Mouse (Mus musculus) lung, postnatal 14 days (tissue): Measurements from ENCODE around the gene Rap1gds1.

ENCODE experiments used
- DNase-seq: peaks from one replicate; pipeline ENCODE4 v3.0.0; 2021

Gene Rap1gds1

DNA sequence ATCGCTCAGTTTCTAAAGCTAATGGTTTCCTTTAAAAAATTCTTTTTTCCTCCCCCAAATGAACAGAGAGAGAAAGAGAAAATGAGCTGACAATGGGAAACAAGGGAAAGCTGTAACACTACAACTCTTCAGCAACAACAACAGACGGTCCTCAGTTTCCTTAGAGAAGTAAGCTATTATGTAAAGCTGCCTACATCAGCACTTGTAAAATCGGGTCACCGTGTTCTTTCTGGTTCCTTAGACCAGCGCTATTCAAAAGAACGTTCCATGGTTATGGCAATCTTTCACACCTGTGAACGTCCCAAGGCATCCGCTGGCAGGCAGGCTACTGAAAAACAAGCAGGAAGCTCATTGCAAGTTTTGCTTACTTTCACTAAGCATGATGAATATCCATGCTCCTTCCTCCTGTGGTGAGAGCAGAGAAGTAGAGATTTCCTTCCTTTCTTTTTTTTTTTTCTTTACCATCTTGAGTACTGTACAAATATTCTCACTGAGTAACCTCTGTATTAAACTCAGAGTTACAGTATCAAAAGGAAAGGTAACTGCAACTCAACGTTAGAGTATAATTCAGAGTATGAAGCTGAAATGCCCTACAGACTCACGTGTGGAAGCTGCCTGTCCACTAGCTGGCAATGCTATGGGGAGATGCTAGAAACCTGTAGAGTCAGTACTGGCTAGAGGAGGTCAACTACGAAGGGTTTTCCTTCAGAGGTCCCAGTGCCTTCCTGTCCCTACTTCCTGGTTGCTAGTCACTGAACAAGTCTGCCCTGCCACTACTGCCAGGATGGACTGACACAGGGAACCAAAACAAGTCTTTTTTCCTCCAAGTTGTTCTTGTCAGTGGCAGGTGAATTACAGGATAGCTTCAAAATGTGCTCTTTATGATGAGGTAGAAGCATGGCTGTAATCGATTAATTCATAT is 26.0 kb downstream of the Rap1gds1 start:
- no peak for DNase-seq

- DNase-seq: no peak
Measured at GRCm38 (mm10) chr3:139042433-139042854, 32.6 kb downstream of the Rap1gds1 start.

DNA sequence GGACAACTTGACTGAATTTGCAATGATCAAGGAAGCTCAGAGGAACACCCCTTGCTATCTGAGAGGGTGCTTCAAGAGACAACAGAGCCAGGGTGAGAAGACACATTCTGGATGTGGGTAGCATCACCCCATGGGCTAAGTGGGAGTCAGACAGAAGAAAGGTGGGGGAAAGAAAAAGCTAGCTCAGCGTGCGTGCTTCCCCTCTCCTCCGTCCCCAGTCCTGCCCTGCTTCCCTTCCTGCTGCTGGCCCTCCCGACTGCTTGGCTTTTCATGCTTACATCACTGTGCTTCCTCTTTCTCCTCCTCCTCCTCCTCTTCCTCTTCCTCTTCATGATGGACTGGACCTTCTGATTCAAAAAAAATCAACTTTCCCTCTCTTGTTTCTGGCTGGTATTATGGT is 33.1 kb downstream of the Rap1gds1 start:
- no peak for DNase-seq

DNA sequence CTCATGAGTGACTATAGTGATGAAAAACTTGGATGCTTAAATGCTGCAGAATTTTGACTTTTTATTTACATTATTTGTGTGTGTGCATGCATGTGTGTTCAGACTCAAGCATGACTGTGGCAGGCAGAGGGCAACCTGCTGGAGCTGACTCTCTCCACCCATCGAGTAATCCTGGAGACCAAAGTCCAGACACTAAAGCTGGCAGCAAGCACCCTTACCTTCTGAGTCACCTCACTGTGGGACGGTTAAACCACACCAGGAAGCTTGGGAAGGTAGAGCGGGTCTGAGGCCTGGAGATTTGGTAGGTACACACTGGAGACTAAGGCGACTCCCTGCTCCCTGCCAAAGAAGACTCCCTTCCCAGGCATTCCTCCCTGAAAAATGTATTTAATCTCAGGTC is 38.0 kb downstream of the Rap1gds1 start:
- no peak for DNase-seq

GRCm38 (mm10) chr3:139033179-139033578 is 41.8 kb downstream of the Rap1gds1 start:
- DNase-seq: no peak

DNA sequence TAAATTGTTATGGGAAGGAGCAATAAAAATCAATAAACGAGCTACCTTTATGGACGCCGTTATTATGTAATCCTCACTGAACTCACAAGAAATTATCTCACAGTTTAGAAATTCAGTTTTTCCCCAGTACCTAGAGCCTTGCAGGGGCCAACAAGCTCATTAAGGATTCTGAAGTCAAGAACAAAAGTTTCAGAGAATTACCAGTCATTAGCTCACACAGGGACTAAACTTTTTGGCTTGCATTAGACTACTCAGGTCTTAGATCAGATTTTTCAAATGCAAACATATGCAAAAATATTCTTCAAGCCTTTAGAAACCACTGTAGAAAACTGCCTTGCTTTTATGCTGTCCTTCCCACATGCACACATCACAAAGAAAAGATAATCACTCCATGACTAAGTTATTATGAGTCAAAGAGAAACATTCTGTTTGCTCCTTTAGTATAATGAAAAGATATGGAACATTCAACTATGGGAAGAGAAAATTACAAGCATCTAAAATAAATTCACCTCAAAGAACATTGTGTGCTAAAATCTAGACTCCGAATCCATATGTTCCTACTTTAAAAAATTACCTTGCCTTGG is 44.3 kb downstream of the Rap1gds1 start:
- no peak for DNase-seq

DNA sequence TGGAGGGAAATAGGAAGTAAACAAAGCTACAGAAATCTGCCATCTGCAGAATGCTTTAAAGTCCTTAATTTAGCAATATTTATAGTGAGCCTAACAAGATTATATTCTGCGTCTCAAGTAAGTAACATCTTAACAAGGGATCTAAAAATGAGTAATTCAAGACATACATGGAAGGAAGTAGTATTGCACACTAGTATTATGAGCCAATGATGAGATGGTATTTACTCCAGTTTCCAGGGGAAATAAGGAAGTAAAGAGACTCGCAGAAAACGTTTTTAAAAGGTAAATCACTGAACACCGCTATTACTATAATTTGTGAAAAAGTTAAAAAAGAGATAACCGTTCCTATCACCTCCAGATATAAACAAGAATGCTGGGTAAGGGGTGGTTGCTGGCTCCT is 49.9 kb downstream of the Rap1gds1 start:
- DNase-seq: no peak

DNA sequence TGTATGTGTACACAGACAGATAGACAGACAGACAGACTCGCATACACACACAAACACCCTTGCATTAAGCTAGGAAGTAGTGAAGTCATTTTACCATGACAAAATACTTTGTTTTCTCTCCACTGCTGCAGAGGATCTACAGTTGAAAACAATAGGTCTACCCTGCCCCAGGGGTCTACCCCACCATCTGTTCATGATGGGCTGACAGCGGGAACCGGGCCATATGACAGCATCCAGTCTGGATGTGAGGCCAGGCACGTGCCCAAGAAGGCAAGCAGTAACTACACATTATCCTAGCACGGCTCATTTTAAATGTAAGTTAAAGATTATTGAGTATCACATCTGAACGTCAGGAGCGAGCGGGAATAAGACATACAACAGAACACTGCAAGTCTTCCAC is 51.4 kb downstream of the Rap1gds1 start:
- no peak for DNase-seq

DNA sequence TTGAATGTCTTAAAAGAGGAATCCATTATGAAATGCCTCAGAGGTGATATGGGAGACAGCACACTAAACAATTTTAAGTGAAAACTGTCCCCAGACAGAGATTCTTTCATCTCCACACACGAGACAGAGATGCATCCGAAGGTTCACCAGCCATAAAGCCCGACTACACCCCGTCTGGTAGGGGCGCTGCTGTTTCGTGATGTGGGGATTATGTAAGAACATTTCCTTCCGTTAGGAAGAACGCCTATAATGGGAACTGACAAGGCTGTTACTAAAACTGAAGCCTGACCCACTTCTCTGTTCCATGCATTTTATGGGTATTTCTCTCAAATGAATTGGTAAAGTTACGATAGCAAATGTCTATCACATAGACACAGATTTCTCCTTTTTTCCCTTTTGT is 62.6 kb downstream of the Rap1gds1 start:
- no peak for DNase-seq

DNA sequence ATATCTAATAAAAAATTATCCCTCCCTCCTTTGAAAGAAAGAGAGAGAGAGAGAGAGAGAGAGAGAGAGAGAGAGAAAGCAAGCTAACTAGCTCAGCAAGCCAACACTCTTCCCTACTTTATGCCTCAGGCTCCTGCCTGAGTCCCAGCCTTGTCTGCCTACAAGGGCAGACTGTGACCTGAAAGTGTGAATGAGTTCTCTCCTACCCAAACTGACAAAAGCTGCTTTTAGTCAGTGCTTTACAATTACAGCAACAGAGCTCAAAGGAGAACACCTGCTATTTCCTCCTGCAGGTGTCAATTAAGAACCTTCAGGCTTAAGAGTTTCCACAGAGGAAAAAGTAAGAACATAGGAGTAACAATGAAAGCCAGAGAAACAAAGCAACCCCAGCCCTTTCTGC is 69.3 kb downstream of the Rap1gds1 start:
- DNase-seq: no peak

DNA sequence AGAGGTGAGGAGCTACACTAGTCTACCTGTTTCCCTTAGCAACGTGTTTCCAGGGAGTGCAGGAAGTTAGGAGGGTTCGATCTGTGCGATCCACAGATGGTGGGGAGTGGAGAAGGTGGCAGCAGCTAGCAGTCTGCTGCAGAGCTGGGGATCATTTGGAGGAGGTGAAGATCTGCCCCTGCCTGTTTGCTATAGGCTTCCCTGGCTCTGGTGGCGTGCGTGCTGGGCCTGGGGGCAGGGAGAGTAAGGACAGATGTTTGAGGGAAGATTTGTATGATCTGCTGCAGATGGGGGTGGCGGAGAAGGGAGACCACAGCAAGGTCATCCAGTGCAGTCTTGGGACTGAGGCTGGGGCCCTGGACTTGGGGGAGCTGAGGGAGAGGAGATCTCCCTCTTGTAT is 72.2 kb downstream of the Rap1gds1 start:
- no peak for DNase-seq

- DNase-seq: no peak
Measured at GRCm38 (mm10) chr3:139000071-139000867, 74.7 kb downstream of the Rap1gds1 start.

DNA sequence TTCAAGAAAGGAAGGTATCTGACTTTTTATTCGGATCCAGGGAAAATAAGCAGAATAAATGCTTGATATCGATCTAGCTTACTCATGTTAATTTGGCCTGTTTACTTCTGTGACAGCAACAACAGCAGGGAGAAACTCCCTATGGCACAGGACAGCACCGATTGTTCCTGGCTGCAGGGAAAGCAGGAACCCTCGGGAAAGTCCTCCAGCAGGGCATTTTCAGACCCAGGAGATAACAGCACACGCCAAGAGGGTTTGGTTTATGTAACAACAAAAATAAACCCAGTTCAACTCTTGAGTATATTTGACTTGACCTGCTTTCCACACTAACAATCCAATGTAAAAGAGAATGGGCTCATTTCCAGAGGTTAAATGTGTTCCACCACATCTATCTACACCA is 81.5 kb downstream of the Rap1gds1 start:
- no peak for DNase-seq

DNA sequence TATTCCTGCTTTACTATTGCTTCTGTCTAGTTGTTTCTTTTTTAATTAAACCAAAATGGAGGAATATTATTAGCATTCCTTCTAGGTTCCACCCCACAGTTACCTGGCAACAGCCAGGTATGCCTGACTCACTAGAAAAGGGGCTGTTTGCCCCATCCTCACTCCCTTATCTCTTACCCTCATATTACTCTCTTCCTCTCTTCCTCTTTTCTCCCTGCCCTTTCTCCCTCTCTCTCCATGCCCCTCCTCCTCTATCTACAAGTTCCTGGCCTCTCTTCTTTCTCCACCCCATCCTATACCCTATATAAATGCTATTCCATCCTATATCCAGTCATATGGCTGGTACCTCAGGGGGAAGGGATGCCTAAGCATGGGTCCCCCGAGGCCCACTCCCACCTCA is 83.6 kb downstream of the Rap1gds1 start:
- DNase-seq: no peak

- DNase-seq: no peak
Measured at GRCm38 (mm10) chr3:138989141-138989540, 85.9 kb downstream of the Rap1gds1 start.

GRCm38 (mm10) chr3:138988004-138988403 is 87.0 kb downstream of the Rap1gds1 start:
- DNase-seq: no peak

DNA sequence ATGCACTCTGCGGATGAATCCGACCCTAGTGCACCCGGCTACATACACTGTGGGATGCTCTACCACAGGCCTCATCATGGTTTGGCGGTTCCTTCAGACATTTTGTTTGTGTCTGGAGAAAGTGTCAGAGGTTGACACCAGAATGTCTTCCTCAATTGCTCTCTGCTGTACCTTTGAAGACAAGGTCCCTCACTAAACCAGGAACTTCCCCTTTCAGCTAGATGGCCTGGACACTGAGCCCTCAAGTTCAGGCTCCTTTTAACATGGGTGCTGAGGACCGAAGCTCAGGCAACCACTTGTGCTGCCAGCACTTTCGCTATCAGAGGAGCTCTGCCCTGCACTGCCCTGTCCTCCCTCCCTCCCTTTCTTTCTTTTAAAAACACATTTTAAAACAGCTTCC is 92.8 kb downstream of the Rap1gds1 start:
- no peak for DNase-seq

GRCm38 (mm10) chr3:138977413-138977812 is 97.6 kb downstream of the Rap1gds1 start:
- no peak for DNase-seq

DNA sequence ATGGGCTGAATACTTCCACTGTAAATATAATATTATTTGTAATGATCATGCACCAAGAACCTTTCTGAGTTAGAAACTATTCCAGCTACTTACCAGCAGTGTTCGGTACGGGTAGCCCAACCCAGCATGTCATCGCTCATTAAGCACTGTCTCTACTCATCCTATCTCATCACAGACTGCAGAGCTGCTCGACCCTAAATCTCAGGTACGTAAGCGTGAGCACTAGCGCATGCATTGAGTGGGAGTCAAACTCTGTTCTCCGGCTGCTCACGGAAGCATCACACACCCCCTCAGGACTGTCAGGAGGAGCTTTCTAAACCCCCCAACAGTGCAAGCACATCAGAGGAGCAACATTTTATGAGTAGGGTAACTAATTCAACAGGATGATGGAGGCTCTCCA is 107.4 kb downstream of the Rap1gds1 start:
- DNase-seq: no peak

DNA sequence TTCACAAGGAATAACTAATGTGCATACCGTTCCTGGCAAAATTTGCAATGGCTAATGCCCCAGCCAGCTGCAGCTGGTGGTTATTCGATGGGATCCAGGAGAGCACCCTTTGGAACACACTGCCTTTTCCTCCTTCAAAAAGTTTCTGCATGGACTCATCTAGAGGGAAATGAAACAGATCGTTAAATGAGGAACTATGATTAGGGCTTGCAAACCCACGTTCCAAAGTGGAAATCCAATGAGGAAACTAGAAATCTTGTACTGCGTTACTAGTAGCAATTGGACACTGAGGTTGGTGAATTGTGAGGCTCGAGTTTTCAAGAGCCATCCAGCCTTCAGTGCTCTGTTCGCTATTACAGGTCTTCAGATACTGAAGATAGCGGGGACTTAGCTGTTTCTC is 116.5 kb downstream of the Rap1gds1 start:
- no peak for DNase-seq

DNA sequence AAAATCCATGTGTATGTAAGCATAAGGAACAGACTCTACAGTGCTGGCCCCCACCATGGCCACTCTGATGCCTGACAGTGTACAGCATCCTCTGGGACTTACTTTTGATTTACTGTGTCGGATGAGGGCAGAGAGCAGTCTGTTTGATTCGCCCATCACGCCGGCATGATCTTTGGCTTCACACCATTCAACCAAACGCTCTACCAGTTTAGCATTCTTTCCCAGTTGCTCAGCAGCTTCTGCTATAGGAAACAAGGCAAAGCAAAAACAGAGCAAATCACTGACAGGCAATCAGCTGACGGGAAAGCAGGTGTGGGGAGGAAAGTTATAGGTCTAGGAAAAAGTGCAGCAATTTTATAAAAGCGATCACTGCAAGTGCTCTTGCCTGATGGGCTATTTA is 119.8 kb downstream of the Rap1gds1 start:
- no peak for DNase-seq

DNA sequence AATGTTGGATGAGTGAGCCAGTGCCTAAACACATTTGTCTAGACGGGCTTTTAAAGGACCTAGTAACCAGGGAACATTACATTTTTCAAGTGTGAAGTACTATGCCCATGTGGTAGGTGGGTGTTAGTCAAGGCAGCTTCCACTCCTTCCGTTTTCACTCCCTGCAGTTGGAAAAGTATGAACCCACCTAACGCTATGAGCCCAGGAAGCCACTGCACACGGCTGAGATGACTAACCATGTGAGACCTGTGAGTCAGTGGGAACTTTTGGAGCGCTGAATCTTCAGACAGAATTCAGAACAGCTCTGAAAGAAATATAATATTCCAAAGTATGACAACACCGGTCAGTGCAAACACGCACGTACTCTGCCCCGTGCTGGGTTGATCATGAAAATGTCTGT is 125.9 kb downstream of the Rap1gds1 start:
- no peak for DNase-seq

DNA sequence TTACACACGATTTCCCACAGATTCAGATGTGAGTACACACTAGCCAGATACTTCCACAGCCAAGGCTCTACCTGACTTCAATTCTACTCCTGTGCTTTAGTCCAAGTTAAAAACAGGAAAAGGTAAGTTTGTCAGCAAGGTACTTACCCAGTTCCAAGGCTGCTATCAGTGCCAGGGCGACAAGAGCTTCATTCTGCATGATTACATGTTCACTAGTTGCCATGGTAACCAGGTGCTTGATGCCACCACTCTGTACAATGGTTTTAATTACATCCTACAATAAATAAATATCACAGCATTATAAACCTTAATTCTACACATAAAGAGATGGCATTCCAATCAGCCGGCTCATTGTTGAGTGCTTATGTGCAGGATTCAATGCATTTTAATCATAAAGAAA is 129.5 kb downstream of the Rap1gds1 start:
- no peak for DNase-seq

DNA sequence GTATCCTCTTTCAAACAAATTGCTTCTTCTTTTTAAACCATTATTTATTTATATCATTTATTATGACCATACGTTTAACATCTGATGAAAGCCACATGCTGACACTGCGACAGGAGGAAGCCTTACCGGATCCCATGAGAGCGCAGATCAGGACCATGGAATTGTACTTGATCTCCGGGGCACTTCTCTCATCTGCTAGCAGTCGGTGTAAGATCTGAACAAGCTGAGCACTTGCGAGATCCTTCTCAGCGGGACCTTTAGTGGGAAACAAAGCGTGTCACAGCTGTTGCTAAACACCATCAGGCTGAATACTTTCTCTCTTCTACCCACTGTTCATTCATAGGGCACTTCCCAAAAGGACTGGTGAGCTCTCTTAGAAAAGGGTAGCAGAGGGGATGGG is 133.4 kb downstream of the Rap1gds1 start:
- DNase-seq: no peak
